Mouse (Mus musculus) left cerebral cortex, adult 18-20 months (tissue): ENCODE data around the gene Syne3. TPM values are rescaled to one million over a fixed set of nuclear protein-coding genes. Genes with fewer than 3 reads are reported as not detected.
A peak's percentile ranks its signal among the peaks of the same experiment; 100 is the strongest.

Source experiments
- DNase-seq, 2 experiments: peaks; one replicate each; pipeline ENCODE4 v3.0.0; 2021 to 2022; ENCODE audit warnings: low spot score in 2 of 2, mixed read lengths in 1 of 2
- long read RNA-seq, 2 experiments: library from polyadenylated mRNA; stranded (forward); transcript quantifications; one replicate each; pipeline ENCODE4 v2.0.0; 2021
- total RNA-seq, 2 experiments: library from RNA; stranded (reverse); gene quantifications; 2 replicates each; pipeline ENCODE4 v1.2.3; 2021

Syne3 gene
- total RNA-seq, result 1 to 10 TPM; 1.8 to 2.3 TPM
- long read RNA-seq, experiment 1, result 0 reads
- long read RNA-seq, experiment 2, result 0 reads

GRCm38 (mm10) chr12:105009370-105010212 is at the start of gene Syne3:
TSS of gene Syne3 (minus strand) at chr12:105009809.
- DNase-seq, result peak; percentile 67 to 74

DNA sequence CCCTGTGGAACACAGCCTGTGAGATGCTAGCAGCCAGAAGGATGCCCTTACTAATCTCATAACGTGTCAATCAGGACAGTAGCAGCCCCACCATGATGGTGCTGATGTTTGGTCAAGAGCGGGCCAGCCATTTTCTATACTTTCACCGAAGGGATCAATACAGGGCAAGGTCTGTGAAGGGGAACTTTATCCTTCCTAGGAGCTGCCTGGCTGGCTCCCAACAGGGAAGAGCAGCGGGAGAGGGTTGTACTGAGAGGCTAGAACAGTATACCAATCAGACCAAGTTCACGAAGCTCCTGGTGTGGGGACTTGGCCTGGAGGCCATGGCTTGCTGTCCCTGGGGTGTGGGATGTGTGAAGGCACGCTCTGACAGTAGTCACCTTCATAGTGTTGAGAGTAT is 45.7 kb upstream of the Syne3 start:
- DNase-seq, result no peak

DNA sequence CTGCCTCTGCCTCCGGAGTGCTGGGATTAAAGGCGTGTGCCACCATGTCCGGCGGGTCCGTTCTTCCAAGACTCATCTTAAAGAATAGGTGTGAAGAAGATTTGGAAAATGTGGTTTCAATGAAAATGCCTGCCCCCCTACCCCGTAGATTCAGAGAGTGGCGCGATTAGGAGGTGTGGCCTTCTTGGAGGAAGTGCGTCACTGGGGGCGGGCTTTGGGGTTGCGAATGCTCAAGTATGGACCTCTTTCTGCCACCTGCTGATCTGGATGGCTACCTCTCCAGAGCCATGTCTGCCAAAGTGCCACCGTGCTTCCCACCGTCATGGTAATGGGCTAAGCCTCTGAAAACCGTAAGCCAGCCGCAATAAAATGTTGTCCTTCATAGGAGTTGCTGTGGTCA is 44.4 kb upstream of the Syne3 start:
- no peak for DNase-seq

DNA sequence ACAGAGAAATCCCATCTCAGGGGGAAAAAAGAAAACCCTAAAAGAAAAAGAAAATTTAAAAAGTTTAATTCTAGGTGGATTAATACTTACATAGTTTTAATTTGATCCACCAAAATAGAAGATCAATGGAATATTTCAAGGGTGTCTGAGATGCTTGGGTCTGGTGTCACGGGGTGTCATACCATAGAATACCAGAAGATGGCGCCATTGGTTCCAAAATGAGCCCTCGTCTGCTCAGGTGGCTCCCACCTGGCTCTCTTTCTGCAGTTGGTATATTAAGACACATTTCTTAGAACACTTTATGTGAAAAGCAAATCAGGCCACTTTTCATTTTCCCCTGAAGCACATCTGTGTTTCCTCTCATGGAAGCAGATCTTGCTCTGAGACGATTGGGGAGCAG is 41.3 kb upstream of the Syne3 start:
- DNase-seq, result peak; percentile 62 to 73

GRCm38 (mm10) chr12:105049813-105050212 is 40.2 kb upstream of the Syne3 start:
- DNase-seq, result no peak

- no peak for DNase-seq
Observed at GRCm38 (mm10) chr12:105048301-105048863, 38.8 kb upstream of the Syne3 start.

DNA sequence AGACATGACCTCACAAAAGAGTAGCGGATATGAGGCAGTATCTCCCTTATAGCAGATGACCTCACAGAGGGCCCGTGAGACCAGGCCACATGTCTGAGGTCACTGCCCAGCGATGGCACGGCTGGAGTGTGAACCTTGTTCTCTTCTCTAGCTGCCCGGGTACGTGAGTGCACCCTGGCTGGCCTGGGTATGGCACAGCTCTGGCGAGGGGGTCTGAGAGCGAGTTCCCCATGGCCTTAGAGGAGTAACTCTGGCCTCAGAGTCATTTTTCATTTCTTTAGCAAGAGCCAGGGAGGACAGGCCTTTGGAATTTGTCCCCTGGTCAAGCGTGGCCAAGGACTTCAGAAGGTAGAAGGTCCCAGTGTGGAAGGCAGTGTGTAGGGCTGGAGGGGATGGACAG is 35.2 kb upstream of the Syne3 start:
- DNase-seq, result no peak

DNA sequence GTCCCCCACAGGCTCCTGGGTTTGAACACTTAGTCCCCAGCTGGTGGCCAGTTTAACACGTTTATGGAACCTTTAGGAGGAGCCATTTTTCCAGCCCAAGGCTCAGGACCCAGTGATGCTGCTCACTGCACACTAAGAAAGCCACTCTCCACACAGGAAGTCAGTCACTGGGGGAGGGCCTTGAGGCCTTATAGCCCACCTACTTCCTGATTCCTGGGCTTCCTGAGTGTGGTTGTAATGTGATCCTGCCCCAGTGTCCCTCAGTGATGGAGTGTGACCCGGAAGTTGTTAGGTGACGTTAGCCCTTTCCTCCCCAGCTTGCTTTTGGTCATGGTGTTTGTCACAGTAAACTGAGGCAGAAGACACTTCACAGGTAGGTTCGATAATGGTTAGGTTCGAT is 33.5 kb upstream of the Syne3 start:
- no peak for DNase-seq

- no peak for DNase-seq
Observed at GRCm38 (mm10) chr12:105040950-105041349, 31.3 kb upstream of the Syne3 start.

- DNase-seq, result no peak
Observed at GRCm38 (mm10) chr12:105039578-105040289, 30.1 kb upstream of the Syne3 start.

GRCm38 (mm10) chr12:105038918-105039317 is 29.3 kb upstream of the Syne3 start:
- no peak for DNase-seq

DNA sequence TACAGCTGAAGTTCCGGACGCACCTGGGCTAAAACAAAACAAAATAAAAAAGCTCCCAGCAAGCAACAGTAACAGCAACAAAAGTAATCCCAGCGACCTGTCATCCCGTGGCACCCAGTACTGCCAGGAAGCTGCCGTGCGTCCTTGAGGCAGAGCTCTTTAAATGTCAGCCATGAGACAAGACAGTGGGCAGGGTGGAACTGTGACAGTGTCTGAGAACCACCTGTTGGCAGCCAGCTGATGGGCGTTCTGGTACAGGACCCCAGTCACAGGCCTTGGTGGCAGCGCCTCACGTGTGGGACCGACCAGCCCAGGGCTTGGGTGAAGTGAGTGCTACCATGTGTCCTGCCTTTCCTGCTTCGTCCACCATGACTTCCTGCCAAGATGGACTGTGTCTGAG is 28.6 kb upstream of the Syne3 start:
- no peak for DNase-seq

GRCm38 (mm10) chr12:105034130-105034769 is 24.6 kb upstream of the Syne3 start:
- DNase-seq, result no peak

GRCm38 (mm10) chr12:105032832-105033775 is 23.5 kb upstream of the Syne3 start:
- DNase-seq, result peak in 1 of 2 experiments; percentile 8

GRCm38 (mm10) chr12:105032147-105032831 is 22.7 kb upstream of the Syne3 start, which contains the start of gene Glrx5:
TSS of gene Glrx5 (plus strand) at chr12:105032688.
- peak; percentile 98 to 100 for DNase-seq

DNA sequence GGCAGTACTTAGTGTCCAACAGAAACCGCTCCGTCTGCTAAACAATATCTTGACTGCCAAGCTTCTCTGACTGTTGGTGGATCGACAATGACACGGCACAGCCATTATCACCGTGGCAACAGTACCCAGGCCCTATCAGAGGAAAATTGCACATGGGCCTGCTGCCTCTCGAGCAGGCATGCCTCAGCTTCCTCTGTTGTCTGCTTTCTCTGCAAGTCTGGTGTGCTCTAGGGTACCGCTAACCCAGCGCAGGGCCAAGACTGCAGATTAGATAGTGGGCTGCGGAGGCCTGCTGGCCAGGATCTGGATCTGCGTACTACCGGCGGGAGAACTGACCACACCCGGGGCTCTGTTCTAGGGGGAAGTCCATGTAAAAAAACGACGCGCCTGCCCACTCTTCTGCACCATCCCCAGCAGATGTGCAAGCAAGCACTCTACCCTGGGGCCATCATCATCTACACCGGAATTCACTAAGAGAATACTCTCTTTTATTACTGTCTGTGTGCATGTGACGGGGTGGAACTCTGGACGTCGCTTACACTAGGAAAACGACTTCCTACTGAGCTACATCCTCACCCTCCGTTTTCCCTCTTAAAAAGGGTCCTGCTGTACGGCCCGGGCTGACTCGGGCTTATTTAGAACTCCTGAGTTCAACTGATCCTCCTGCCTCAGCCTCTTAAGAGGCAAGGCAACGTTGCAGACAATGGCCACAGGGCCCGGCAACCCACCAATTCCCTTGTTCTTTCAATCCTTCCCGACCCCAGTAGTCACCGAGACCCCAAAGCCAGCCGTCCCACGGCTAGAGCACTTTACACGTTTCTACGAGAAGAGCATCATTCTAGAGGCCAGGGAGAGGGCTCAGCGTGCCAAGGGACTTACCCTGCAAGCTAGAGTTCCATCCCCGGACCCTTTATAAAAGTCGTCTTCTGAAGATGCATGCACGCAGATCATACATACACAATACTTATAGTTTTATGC is 21.8 kb upstream of the Syne3 start:
- no peak for DNase-seq

GRCm38 (mm10) chr12:105029890-105030289 is 20.3 kb upstream of the Syne3 start:
- DNase-seq, result no peak

DNA sequence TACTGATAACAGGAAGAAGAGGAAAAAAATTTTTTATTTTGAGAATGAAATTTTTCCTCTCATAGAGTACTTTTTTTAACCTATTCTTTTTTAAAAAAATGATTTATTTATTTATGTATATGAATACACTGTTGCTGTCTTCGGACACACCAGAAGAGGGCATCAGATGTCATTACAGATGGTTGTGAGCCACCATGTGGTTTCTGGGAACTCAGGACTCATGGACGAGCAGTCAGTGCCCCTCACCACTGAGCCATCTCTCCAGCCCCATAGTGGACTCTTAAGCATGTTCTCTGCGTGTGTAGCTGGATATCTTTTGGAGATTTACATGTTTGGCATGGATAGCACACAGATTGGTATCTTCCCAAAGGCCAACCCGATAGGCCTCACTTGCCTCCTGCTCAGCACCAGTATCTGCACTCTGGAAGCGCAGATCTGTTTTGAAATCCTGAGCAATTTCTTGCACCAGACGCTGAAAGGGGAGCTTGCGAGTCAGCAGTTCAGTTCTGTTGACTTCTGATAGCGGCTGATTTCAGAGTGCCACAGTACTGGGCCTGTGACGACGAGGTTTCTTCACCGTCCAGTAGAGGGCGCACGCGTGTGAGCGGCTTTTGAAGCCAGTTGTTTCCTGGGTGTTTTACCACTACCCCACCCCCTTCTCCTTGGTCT is 17.8 kb upstream of the Syne3 start:
- peak; percentile 74 to 77 for DNase-seq
